Mouse (Mus musculus): Measurements from ENCODE around the gene Polr1d.

DNA sequence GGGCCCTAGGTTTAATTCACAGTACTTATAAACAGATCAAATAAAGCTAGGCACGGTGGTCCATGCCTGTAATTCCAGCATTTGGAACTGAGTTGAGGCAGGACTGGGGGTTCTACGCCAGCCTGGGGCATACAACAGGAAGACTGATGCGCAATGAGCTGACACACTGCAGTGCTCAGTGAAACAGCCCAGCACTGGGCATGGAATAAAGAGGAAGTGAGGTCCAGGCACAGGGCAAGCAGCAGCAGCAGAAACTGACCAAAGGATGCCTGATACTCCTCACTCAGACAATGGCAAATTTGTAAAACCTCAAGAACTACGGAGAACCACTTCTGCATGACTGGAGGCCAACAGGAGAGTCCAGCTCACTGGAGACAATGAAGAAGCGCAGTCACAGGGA, 37.5 kb upstream of the Polr1d start:
- TF ChIP-seq POLR2A (IDR thresholded peaks at IDR 0.05; ENCODE audit: low read depth, low read length) (no peak), CTCF (IDR thresholded peaks at IDR 0.05; ENCODE audit: extremely low read depth, insufficient read length, insufficient replicate concordance, low read depth, low read length) (no peak)
